Mouse (Mus musculus): ENCODE measurements at regions not wholly inside any gene's neighbourhood (a gene's known extent, or its start where the extent isn't known, plus 50 kb on each side); places are given as distances from the start of the nearest gene placed in this dataset.

DNA sequence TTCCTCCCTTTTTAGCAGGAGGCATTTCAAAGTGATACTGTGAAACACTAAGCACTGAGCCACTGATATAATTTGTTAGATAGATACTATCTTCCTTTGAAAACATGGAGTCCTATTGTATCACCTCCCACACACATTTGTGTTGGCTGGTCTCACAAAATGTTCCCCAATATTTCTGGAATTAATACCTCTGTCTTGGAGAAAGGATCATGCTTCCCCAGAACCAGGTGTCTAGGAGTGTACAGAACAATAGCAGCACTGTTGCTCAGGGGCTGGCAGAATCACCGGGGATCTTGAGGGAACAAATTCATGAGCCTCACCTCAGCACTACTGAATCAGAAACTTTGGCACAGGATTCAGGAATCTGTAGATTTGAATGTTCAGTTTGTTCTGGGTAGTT is 277.5 kb downstream of the Aldoart1 start:
- no peak overlapping the region for H3K4me3 ChIP-seq
- WGBS, result 95% methylated on average over 1 of the region's 1 CpGs
- no peaks in the 10 kb centered on the region for H3K27me3 ChIP-seq
- H3K27ac ChIP-seq, result no peak overlapping the region
- no peaks in the 10 kb centered on the region for H3K9me3 ChIP-seq
- ATAC-seq (ENCODE audit: low FRiP score), result no peak
- no peaks in the 10 kb centered on the region for H3K4me1 ChIP-seq (replicated peaks)
- H3K36me3 ChIP-seq, result no peaks in the 10 kb centered on the region
- no peak overlapping the region for H3K9ac ChIP-seq
- H3K4me2 ChIP-seq, result no peak overlapping the region

DNA sequence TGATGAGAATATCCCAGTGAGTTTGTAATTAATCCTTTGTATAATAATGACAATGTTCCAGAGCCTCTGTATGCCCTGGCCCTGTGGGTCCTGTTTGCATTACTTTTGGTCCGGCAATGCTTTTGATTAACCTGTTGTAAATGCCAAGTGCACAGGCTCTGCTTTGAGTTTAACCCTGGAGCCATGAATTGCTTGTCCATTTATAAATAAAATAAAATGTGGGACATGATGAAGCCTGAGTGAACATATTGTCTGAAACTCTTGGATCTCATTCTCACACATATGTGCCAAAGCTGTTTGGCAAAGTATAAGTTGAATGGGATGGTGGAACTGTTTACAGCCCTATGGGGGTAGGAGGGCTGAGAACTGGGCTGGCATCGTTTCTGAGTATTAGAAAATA is 280.5 kb downstream of the Aldoart1 start:
- Histone ChIP-seq H3K36me3 (no peaks in the 10 kb centered on the region), H3K4me3 (no peak overlapping the region), H3K9ac (no peak overlapping the region), H3K27ac (no peak overlapping the region), H3K4me2 (no peak overlapping the region), H3K9me3 (no peaks in the 10 kb centered on the region), H3K27me3 (0 out of 2 replicates have a peak, but pooled peaks cover 2% of the 10 kb centered on the region), H3K4me1 (replicated peaks) (no peaks in the 10 kb centered on the region)
- WGBS, result 78% methylated on average over 2 of the region's 2 CpGs
- ATAC-seq (ENCODE audit: low FRiP score), result no peak

DNA sequence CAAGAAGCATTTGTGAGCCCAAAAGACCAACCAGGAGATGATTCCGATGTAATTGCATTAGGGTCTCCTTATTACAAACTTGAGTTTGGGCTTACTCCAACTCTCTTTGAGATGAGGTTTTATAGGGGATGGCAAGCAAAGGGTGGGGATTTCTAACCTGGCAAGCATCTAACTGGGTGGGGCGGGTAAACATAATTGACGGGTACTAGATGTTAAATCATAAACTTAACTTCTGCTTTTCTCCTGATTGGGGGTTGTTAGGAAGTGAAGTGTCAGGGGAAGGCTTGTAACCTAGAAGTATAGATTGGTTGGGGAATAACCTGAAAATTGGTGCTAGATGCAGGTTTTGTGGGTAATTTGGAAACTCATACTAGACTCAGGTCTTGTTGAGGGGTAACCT is 287.2 kb downstream of the Aldoart1 start:
- Histone ChIP-seq H3K27ac (no peak overlapping the region), H3K9me3 (no peaks in the 10 kb centered on the region), H3K9ac (no peak overlapping the region), H3K4me1 (replicated peaks) (no peaks in the 10 kb centered on the region; the same call in 1 of the 2 replicates), H3K36me3 (no peaks in the 10 kb centered on the region), H3K27me3 (0 out of 2 replicates have a peak, but pooled peaks cover 2% of the 10 kb centered on the region), H3K4me3 (no peak overlapping the region), H3K4me2 (no peak overlapping the region)
- ATAC-seq (ENCODE audit: low FRiP score), result no peak
- 97% methylated on average over 3 of the region's 3 CpGs for WGBS

DNA sequence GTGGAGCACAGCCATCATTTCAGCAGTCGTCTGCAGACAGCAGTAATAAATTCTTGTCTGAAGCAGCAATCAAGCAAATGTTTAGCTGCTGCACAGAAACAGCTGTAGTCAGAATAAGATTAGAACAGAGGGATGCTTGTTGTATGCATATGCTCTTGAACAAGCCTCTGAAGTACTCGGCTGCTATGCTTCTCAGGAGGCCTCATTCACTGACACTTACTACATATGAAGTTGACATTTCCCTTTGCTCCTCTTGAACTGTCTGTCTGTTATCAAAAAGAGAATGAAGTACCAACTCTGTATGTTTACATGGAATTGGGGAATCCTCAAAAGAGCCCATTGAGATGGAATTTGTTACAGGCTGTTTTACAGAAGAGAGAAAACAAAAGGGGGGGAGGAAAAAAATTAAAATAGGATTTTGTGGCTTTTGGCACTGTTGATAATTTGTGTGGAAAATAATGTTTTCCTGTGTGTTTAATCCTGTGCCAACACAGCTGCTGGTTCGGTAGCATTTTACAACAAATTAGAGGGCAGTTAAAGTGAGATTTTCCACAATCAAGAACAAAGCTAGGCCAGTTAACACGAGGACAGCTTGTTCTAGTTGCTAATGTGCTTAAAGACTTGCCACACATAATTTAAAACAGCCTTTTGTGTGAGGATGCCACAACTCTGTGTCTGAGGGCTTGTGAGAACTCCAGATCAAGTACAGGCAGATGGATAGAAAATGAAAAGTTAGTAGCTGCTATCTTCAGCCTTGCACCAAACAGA is 289.3 kb downstream of the Aldoart1 start:
- WGBS, result 37% methylated on average over 4 of the region's 4 CpGs
- ATAC-seq (ENCODE audit: low FRiP score), result no peak
- Histone ChIP-seq H3K4me3 (no peak overlapping the region), H3K9ac (no peak overlapping the region), H3K36me3 (no peaks in the 10 kb centered on the region), H3K9me3 (no peaks in the 10 kb centered on the region), H3K27ac (no peak overlapping the region), H3K4me1 (replicated peaks) (no peaks in the 10 kb centered on the region; the same call in 1 of the 2 replicates), H3K4me2 (no peak overlapping the region), H3K27me3 (0 out of 2 replicates have a peak, but pooled peaks cover 2% of the 10 kb centered on the region)

DNA sequence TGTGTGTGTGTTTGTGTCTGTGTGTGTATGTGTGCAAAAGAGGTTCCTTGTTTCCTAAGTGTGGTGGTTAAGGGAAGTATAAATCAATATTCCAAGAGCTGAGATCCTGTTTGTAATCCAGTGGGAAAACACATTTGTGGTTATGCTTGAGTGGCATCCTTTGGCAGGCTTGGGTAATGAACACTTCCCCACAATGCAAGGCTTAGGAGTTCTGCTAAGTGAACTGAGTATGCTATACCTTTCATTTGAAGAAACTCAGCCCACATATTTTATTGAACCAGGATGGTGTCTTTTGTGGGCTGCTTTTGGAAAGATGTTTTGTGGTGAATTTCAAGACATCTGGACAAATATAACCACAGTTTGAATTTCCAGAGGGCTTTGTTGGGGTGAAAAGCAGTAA is 298.2 kb downstream of the Aldoart1 start:
- no peak overlapping the region for H3K9ac ChIP-seq
- no peak overlapping the region for H3K4me3 ChIP-seq
- no peaks in the 10 kb centered on the region for H3K36me3 ChIP-seq
- H3K9me3 ChIP-seq, result no peaks in the 10 kb centered on the region
- H3K27me3 ChIP-seq, result no peaks in the 10 kb centered on the region
- no peak overlapping the region for H3K27ac ChIP-seq
- no peak for ATAC-seq (ENCODE audit: low FRiP score)
- no peak overlapping the region for H3K4me2 ChIP-seq
- no peaks in the 10 kb centered on the region for H3K4me1 ChIP-seq (replicated peaks)

DNA sequence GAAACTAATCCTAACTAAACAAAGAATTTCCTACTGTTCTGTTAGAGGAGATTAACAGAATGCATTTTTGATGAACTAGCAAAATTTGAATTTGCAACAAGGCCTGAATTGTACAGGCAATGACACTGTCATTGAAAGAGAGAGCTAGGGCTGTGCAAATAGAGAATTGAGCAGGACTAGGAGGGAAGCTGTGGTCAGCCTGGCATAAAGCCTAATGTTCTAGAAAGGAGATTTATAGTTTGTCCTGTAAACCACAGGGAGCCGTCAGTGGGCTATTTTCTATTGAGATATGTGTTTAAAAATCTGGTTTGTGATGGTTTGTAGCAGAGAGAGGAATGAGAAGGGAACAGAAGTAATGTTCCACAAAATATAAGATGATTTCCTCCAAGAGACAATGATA is 317.9 kb downstream of the Aldoart1 start:
- H3K9ac ChIP-seq, result no peak overlapping the region
- WGBS, result 75% methylated on average over 1 of the region's 1 CpGs
- H3K4me3 ChIP-seq, result no peak overlapping the region
- H3K36me3 ChIP-seq, result no peaks in the 10 kb centered on the region
- no peak for ATAC-seq (ENCODE audit: low FRiP score)
- no peaks in the 10 kb centered on the region for H3K4me1 ChIP-seq (replicated peaks)
- no peak overlapping the region for H3K4me2 ChIP-seq
- no peaks in the 10 kb centered on the region for H3K27me3 ChIP-seq
- no peak overlapping the region for H3K27ac ChIP-seq
- H3K9me3 ChIP-seq, result no peaks in the 10 kb centered on the region

DNA sequence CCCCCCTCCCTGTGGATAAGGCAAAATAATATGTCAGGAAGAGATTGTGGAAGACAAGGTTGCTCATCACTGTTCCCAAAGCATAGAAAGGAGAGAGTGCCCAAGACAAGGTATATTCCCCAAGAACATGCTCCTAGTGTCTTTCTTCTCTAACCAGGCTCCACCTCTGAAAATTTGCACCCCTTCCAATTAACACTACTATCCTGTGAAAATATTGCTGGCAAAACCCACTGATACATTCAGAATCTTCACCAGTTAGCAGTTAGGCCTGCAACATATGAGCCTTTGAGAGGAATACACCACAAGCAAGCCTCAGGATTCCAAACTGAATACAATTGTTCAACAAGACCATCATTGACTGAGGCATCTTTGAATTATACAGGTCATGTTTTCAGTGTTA is 323.9 kb upstream of the Tle1 start:
- Histone ChIP-seq H3K9me3 (no peaks in the 10 kb centered on the region), H3K27me3 (no peaks in the 10 kb centered on the region), H3K36me3 (no peaks in the 10 kb centered on the region), H3K4me2 (no peak overlapping the region), H3K4me1 (replicated peaks) (no peaks in the 10 kb centered on the region), H3K27ac (no peak overlapping the region), H3K4me3 (no peak overlapping the region), H3K9ac (no peak overlapping the region)
- ATAC-seq (ENCODE audit: low FRiP score), result no peak

DNA sequence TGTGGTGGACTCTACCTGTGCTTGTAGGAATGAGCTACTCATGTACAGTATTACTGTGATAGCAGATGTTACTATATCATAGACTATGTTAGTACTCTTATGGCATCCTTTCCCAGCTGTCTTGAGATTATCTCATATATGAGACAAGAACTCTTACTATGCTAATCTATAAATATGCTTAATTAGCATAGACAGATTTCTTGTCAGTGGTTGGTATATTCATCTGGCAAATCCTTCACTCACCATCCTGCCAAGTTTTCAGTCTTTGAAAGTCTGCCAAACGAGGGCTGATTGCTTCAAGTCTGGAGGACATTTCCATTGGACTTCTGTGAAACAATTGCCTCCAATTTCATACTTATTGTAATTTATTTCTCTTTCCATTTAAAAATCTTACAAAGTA is 323.4 kb upstream of the Tle1 start:
- ATAC-seq (ENCODE audit: low FRiP score), result no peak
- no peaks in the 10 kb centered on the region for H3K9me3 ChIP-seq
- no peak overlapping the region for H3K27ac ChIP-seq
- no peaks in the 10 kb centered on the region for H3K36me3 ChIP-seq
- H3K27me3 ChIP-seq, result no peaks in the 10 kb centered on the region
- H3K4me3 ChIP-seq, result no peak overlapping the region
- H3K4me1 ChIP-seq (replicated peaks), result no peaks in the 10 kb centered on the region
- WGBS, result 59% methylated on average over 1 of the region's 1 CpGs
- H3K9ac ChIP-seq, result no peak overlapping the region
- H3K4me2 ChIP-seq, result no peak overlapping the region

DNA sequence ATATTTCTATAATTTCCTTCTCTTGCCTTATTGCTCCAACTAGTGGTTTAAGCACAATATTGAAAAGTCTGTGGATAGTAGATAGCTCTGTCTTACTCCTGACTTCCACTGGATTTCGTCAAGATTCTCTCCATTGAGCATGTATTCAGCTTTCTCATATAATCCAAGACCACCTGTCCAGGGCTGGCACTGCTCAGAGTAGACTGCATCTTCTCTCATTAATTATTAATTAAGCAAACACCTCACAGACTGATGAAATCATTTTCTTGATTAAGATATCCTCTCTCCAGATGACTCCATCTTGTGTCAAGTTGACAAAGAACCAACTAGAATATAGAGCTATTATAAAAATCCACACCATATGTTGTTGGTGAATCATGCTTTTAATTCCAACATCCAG is 310.5 kb upstream of the Tle1 start:
- no peak overlapping the region for H3K27ac ChIP-seq
- no peaks in the 10 kb centered on the region for H3K4me1 ChIP-seq (replicated peaks)
- no peaks in the 10 kb centered on the region for H3K36me3 ChIP-seq
- ATAC-seq (ENCODE audit: low FRiP score), result no peak
- H3K4me3 ChIP-seq, result no peak overlapping the region
- 79% methylated on average over 1 of the region's 1 CpGs for WGBS
- H3K27me3 ChIP-seq, result no peaks in the 10 kb centered on the region
- H3K9ac ChIP-seq, result no peak overlapping the region
- no peak overlapping the region for H3K4me2 ChIP-seq
- H3K9me3 ChIP-seq, result no peaks in the 10 kb centered on the region

DNA sequence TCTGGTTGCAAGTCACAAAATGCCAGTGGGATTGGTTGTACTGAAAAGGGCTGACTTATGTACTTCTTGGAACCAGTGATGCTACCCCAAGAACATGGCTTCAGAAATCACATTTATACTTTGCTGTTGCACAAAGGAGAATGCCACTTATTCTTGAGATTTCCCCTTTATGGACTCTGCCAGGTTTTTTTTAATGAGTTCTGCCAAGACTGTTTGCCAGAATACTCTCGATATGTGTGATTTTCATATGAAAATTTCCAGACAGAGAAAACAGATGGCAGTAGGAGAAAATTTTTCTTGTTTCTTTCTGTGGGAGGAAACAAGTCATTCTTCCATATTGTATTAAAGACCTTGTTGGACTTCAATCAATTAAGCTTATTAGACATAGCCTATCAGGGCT is 281.0 kb upstream of the Tle1 start:
- Histone ChIP-seq H3K27ac (no peak overlapping the region), H3K9me3 (no peaks in the 10 kb centered on the region), H3K27me3 (no peaks in the 10 kb centered on the region), H3K36me3 (no peaks in the 10 kb centered on the region), H3K4me1 (replicated peaks) (no peaks in the 10 kb centered on the region), H3K4me2 (no peak overlapping the region), H3K9ac (no peak overlapping the region), H3K4me3 (no peak overlapping the region)
- ATAC-seq (ENCODE audit: low FRiP score), result no peak
- WGBS, result 95% methylated on average over 1 of the region's 1 CpGs

DNA sequence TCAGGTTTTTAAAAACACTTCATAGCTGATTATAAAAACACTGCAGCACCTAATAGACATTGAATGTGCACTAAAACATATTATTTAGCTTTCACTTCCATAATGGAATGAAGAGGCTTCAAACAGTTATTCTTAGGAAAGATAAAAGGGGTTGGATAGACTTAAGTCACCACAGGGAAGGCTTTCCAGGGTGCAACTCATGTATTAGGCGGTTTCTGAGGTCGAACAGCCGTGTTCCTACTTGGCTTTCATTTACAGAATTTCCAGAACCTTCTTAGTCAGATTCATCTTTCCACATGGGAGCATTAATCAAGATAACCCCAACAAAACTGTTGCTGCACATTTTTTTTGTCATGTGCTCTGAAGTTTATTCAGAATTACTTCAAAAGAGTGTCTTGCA is 279.8 kb upstream of the Tle1 start:
- H3K27me3 ChIP-seq, result no peaks in the 10 kb centered on the region
- H3K4me3 ChIP-seq, result no peak overlapping the region
- no peaks in the 10 kb centered on the region for H3K9me3 ChIP-seq
- no peaks in the 10 kb centered on the region for H3K4me1 ChIP-seq (replicated peaks)
- H3K36me3 ChIP-seq, result no peaks in the 10 kb centered on the region
- no peak overlapping the region for H3K4me2 ChIP-seq
- ATAC-seq (ENCODE audit: low FRiP score), result no peak
- 90% methylated on average over 3 of the region's 3 CpGs for WGBS
- no peak overlapping the region for H3K9ac ChIP-seq
- no peak overlapping the region for H3K27ac ChIP-seq

DNA sequence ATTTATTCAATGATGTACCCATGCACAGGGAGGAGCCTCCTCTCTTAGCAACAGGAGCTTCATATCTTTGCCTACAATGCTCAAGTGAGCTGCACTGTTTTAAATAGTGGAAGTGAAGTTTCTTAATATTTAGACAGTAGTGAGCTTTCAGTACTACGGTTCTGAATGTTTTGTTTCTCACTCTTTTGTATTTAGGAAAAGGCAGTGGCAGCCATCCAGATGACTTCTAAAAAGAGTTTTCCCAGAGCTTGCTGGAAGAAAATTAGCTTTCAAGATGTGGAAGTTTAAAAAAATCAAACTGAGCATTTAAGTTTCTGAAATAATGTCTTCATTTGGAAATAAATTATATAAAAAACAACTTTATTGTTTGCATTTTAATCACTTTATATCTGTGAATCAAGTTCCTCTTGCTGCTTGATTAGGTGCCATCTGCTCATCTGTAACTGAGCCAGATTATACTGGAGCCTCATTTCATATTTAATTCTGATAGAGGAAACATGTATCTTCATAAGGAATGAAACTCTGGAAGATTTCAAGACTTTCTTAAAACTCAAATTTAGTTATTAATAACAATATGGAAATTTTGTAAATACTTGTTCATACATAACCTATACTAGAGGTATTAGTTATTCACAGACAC is 268.6 kb upstream of the Tle1 start:
- no peaks in the 10 kb centered on the region for H3K36me3 ChIP-seq
- no peaks in the 10 kb centered on the region for H3K9me3 ChIP-seq
- H3K4me2 ChIP-seq, result no peak overlapping the region
- H3K9ac ChIP-seq, result no peak overlapping the region
- H3K27ac ChIP-seq, result no peak overlapping the region
- WGBS, result 57% methylated on average over 1 of the region's 1 CpGs
- no peak for ATAC-seq (ENCODE audit: low FRiP score)
- H3K27me3 ChIP-seq, result no peaks in the 10 kb centered on the region
- no peak overlapping the region for H3K4me3 ChIP-seq
- no peaks in the 10 kb centered on the region for H3K4me1 ChIP-seq (replicated peaks)

DNA sequence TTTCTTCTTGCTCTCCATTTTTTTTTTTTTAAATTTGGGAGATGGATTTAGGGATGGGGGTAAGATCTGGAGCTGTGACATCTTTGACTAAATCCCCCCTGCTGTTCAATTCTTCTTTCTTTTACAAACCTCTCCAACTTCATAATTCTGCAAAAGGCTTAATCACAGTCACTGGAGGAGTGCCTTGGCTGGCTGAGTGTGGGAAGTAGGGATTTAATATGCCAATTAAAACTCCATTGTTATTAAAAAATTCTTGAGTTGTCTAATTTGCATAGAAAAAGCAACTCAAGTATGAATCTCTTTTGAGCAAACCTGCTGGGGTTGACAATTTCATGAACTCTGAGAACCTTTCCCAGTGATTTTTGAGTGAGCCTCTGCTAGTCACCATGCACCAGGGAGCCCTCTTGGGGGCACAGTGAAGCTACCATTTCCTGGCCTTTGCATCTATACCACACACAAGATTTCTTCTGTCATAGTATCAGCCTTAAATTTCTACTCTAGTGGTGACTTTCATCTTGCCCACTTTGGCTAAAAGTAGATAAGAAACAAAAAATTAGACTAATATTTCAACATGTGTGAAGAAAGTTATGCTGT is 243.6 kb upstream of the Tle1 start:
- Histone ChIP-seq H3K9ac (no peak overlapping the region), H3K36me3 (no peaks in the 10 kb centered on the region), H3K9me3 (no peaks in the 10 kb centered on the region), H3K27ac (no peak overlapping the region), H3K27me3 (no peaks in the 10 kb centered on the region), H3K4me2 (no peak overlapping the region), H3K4me1 (replicated peaks) (no peaks in the 10 kb centered on the region), H3K4me3 (no peak overlapping the region)
- ATAC-seq (ENCODE audit: low FRiP score), result no peak

Data from hindbrain, embryonic 13.5 days (tissue).